Mouse (Mus musculus): ENCODE data around the gene Ap2a1. TPM values are rescaled to one million over a fixed set of nuclear protein-coding genes. Genes with fewer than 3 reads are reported as not detected.

The Ap2a1 gene
- polyA plus RNA-seq, 1 experiment from 2014 or later = 128 TPM

GRCm38 (mm10) chr7:44965975-44966374 lies 36.7 kb upstream of the Ap2a1 start:
- no peaks in the 10 kb centered on the region for H3K9me3 ChIP-seq (ENCODE audit: control insufficient read depth, low read length)
- no peak overlapping the region for H3K9ac ChIP-seq (ENCODE audit: low read depth, low read length)
- H3K27ac ChIP-seq (ENCODE audit: low read depth, low read length) = no peak overlapping the region
- no peak for ATAC-seq
- peaks cover 33% of the 10 kb centered on the region for H3K36me3 ChIP-seq (ENCODE audit: control insufficient read depth, insufficient read depth, low read length)
- H3K4me2 ChIP-seq (ENCODE audit: low read length) = no peak overlapping the region
- H3K4me3 ChIP-seq (ENCODE audit: low read length) = no peak overlapping the region
- peaks cover 6% of the 10 kb centered on the region for H3K4me1 ChIP-seq (ENCODE audit: control insufficient read depth, insufficient read depth, low read depth, low read length)
- no peaks in the 10 kb centered on the region for H3K27me3 ChIP-seq (replicated peaks; ENCODE audit: control insufficient read depth, insufficient read depth, low read length)
- 86% methylated on average over 7 of the region's 7 CpGs for WGBS

GRCm38 (mm10) chr7:44964990-44965389 lies 35.7 kb upstream of the Ap2a1 start:
- no peak overlapping the region for H3K4me2 ChIP-seq (ENCODE audit: low read length)
- no peak overlapping the region for H3K27ac ChIP-seq (ENCODE audit: low read depth, low read length)
- H3K27me3 ChIP-seq (replicated peaks; ENCODE audit: control insufficient read depth, insufficient read depth, low read length) = no peaks in the 10 kb centered on the region
- WGBS = 92% methylated on average over 12 of the region's 13 CpGs
- peaks cover 2% of the 10 kb centered on the region; the same call in 1 of the 2 replicates for H3K4me1 ChIP-seq (ENCODE audit: control insufficient read depth, insufficient read depth, low read depth, low read length)
- H3K9ac ChIP-seq (ENCODE audit: low read depth, low read length) = no peak overlapping the region
- ATAC-seq = no peak
- H3K4me3 ChIP-seq (ENCODE audit: low read length) = no peak overlapping the region
- H3K36me3 ChIP-seq (ENCODE audit: control insufficient read depth, insufficient read depth, low read length) = peaks cover 38% of the 10 kb centered on the region
- H3K9me3 ChIP-seq (ENCODE audit: control insufficient read depth, low read length) = no peaks in the 10 kb centered on the region

- Histone ChIP-seq H3K4me3 (ENCODE audit: low read length) (no peak overlapping the region), H3K4me2 (ENCODE audit: low read length) (no peak overlapping the region), H3K4me1 (ENCODE audit: control insufficient read depth, insufficient read depth, low read depth, low read length) (no peaks in the 10 kb centered on the region), H3K9me3 (ENCODE audit: control insufficient read depth, low read length) (no peaks in the 10 kb centered on the region), H3K36me3 (ENCODE audit: control insufficient read depth, insufficient read depth, low read length) (peaks cover 40% of the 10 kb centered on the region), H3K27me3 (replicated peaks; ENCODE audit: control insufficient read depth, insufficient read depth, low read length) (no peaks in the 10 kb centered on the region), H3K27ac (ENCODE audit: low read depth, low read length) (no peak overlapping the region), H3K9ac (ENCODE audit: low read depth, low read length) (no peak overlapping the region)
- 91% methylated on average over 5 of the region's 5 CpGs for WGBS
- no peak for ATAC-seq
Observed at GRCm38 (mm10) chr7:44962831-44963230, 33.5 kb upstream of the Ap2a1 start.

DNA sequence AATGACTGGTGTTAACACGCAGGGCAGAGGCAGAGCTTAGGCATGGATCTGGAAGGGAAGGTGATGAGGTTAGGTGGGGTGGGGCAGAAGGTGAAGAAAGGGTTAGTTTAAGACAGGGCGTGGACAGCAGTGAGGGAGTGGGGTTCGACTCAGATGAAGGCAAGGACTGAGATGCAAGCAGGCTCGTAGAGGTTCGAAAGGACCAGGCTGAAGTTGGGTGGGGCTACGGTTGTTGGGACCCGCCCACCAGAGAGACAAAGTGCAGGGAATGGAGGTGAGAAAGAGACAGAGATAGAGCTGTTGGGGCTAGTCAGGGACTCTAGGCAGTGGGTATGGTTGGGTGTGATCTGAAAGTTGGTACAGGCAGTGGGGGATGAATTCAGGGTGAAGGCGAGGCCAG lies 33.0 kb upstream of the Ap2a1 start:
- WGBS = 81% methylated on average over 8 of the region's 8 CpGs
- Histone ChIP-seq H3K27me3 (replicated peaks; ENCODE audit: control insufficient read depth, insufficient read depth, low read length) (no peaks in the 10 kb centered on the region), H3K9ac (ENCODE audit: low read depth, low read length) (no peak overlapping the region), H3K36me3 (ENCODE audit: control insufficient read depth, insufficient read depth, low read length) (peaks cover 40% of the 10 kb centered on the region), H3K4me2 (ENCODE audit: low read length) (no peak overlapping the region), H3K9me3 (ENCODE audit: control insufficient read depth, low read length) (no peaks in the 10 kb centered on the region), H3K4me3 (ENCODE audit: low read length) (no peak overlapping the region), H3K27ac (ENCODE audit: low read depth, low read length) (no peak overlapping the region), H3K4me1 (ENCODE audit: control insufficient read depth, insufficient read depth, low read depth, low read length) (no peaks in the 10 kb centered on the region)
- no peak for ATAC-seq

GRCm38 (mm10) chr7:44960512-44960910 lies 31.2 kb upstream of the Ap2a1 start:
- ATAC-seq = no peak
- no peak overlapping the region for H3K4me2 ChIP-seq (ENCODE audit: low read length)
- WGBS = 90% methylated on average over 13 of the region's 13 CpGs
- no peaks in the 10 kb centered on the region for H3K9me3 ChIP-seq (ENCODE audit: control insufficient read depth, low read length)
- H3K36me3 ChIP-seq (ENCODE audit: control insufficient read depth, insufficient read depth, low read length) = peaks cover 29% of the 10 kb centered on the region
- H3K9ac ChIP-seq (ENCODE audit: low read depth, low read length) = no peak overlapping the region
- H3K4me3 ChIP-seq (ENCODE audit: low read length) = no peak overlapping the region
- no peaks in the 10 kb centered on the region for H3K27me3 ChIP-seq (replicated peaks; ENCODE audit: control insufficient read depth, insufficient read depth, low read length)
- H3K4me1 ChIP-seq (ENCODE audit: control insufficient read depth, insufficient read depth, low read depth, low read length) = no peaks in the 10 kb centered on the region
- H3K27ac ChIP-seq (ENCODE audit: low read depth, low read length) = no peak overlapping the region

GRCm38 (mm10) chr7:44959874-44960511 lies 30.7 kb upstream of the Ap2a1 start:
- WGBS = 86% methylated on average over 10 of the region's 10 CpGs
- no peak overlapping the region for H3K27ac ChIP-seq (ENCODE audit: low read depth, low read length)
- peaks cover 24% of the 10 kb centered on the region for H3K36me3 ChIP-seq (ENCODE audit: control insufficient read depth, insufficient read depth, low read length)
- ATAC-seq = no peak
- no peak overlapping the region for H3K4me3 ChIP-seq (ENCODE audit: low read length)
- no peaks in the 10 kb centered on the region for H3K9me3 ChIP-seq (ENCODE audit: control insufficient read depth, low read length)
- H3K27me3 ChIP-seq (replicated peaks; ENCODE audit: control insufficient read depth, insufficient read depth, low read length) = no peaks in the 10 kb centered on the region
- no peak overlapping the region for H3K9ac ChIP-seq (ENCODE audit: low read depth, low read length)
- no peaks in the 10 kb centered on the region for H3K4me1 ChIP-seq (ENCODE audit: control insufficient read depth, insufficient read depth, low read depth, low read length)
- no peak overlapping the region for H3K4me2 ChIP-seq (ENCODE audit: low read length)

- H3K4me3 ChIP-seq (ENCODE audit: low read length) = no peak overlapping the region
- H3K4me2 ChIP-seq (ENCODE audit: low read length) = no peak overlapping the region
- 88% methylated on average over 8 of the region's 8 CpGs for WGBS
- no peak overlapping the region for H3K27ac ChIP-seq (ENCODE audit: low read depth, low read length)
- H3K36me3 ChIP-seq (ENCODE audit: control insufficient read depth, insufficient read depth, low read length) = peaks cover 22% of the 10 kb centered on the region
- H3K4me1 ChIP-seq (ENCODE audit: control insufficient read depth, insufficient read depth, low read depth, low read length) = no peaks in the 10 kb centered on the region
- ATAC-seq = no peak
- no peaks in the 10 kb centered on the region for H3K9me3 ChIP-seq (ENCODE audit: control insufficient read depth, low read length)
- no peaks in the 10 kb centered on the region for H3K27me3 ChIP-seq (replicated peaks; ENCODE audit: control insufficient read depth, insufficient read depth, low read length)
- H3K9ac ChIP-seq (ENCODE audit: low read depth, low read length) = no peak overlapping the region
Observed at GRCm38 (mm10) chr7:44959281-44959680, 30.0 kb upstream of the Ap2a1 start.

DNA sequence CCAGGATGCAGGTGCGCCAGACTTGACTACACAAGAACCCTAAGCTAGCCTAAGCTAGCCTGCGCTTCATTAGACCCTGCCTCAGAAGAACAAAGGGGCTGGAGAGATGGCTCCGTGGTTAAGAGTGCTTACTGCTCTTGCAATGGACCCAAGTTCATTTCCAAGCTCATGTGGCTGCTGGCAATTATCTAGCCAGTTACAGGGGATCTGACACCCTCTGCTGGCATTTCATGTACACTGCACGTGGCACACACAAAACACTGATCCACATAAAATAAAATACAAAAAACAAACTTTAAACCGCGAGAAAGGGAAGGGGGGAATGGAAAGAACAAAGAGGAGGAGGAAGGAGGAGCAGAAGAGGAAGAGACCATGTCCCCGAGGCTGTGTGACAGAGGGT lies 28.9 kb upstream of the Ap2a1 start:
- Histone ChIP-seq H3K4me2 (ENCODE audit: low read length) (no peak overlapping the region), H3K9me3 (ENCODE audit: control insufficient read depth, low read length) (no peaks in the 10 kb centered on the region), H3K36me3 (ENCODE audit: control insufficient read depth, insufficient read depth, low read length) (peaks cover 20% of the 10 kb centered on the region), H3K4me1 (ENCODE audit: control insufficient read depth, insufficient read depth, low read depth, low read length) (no peaks in the 10 kb centered on the region), H3K27ac (ENCODE audit: low read depth, low read length) (no peak overlapping the region), H3K4me3 (ENCODE audit: low read length) (no peak overlapping the region), H3K27me3 (replicated peaks; ENCODE audit: control insufficient read depth, insufficient read depth, low read length) (no peaks in the 10 kb centered on the region), H3K9ac (ENCODE audit: low read depth, low read length) (no peak overlapping the region)
- WGBS = 56% methylated on average over 7 of the region's 7 CpGs
- ATAC-seq = no peak

- no peaks in the 10 kb centered on the region for H3K9me3 ChIP-seq (ENCODE audit: control insufficient read depth, low read length)
- peaks cover 16% of the 10 kb centered on the region for H3K36me3 ChIP-seq (ENCODE audit: control insufficient read depth, insufficient read depth, low read length)
- no peak overlapping the region for H3K4me2 ChIP-seq (ENCODE audit: low read length)
- no peak overlapping the region for H3K27ac ChIP-seq (ENCODE audit: low read depth, low read length)
- WGBS = 72% methylated on average over 20 of the region's 20 CpGs
- no peaks in the 10 kb centered on the region for H3K27me3 ChIP-seq (replicated peaks; ENCODE audit: control insufficient read depth, insufficient read depth, low read length)
- no peak overlapping the region for H3K4me3 ChIP-seq (ENCODE audit: low read length)
- H3K4me1 ChIP-seq (ENCODE audit: control insufficient read depth, insufficient read depth, low read depth, low read length) = peaks cover under 1% of the 10 kb centered on the region; the same call in 1 of the 2 replicates
- no peak overlapping the region for H3K9ac ChIP-seq (ENCODE audit: low read depth, low read length)
- ATAC-seq = no peak
Observed at GRCm38 (mm10) chr7:44957183-44957835, 28.0 kb upstream of the Ap2a1 start.
